Mouse (Mus musculus) testis, adult 2 months (tissue): Measurements from ENCODE around the gene Lypd6.

Experiments
- CTCF ChIP-seq: fragments of 200-500 bp; IDR thresholded peaks from 2 replicates; pipeline ENCODE4 v1.5.1; 2012; ENCODE audit warnings: low read depth, mild to moderate bottlenecking, inconsistent platforms, low read length, moderate library complexity; ENCODE audit not compliant: control insufficient read depth, insufficient read depth, insufficient replicate concordance
- POLR2A ChIP-seq: fragments of 200-500 bp; IDR thresholded peaks from 2 replicates; pipeline ENCODE4 v1.6.1; 2012; ENCODE audit warnings: low read depth, mild to moderate bottlenecking, inconsistent platforms, low read length, moderate library complexity; ENCODE audit not compliant: control insufficient read depth

GRCm38 (mm10) chr2:50112427-50112826, 46.2 kb downstream of the Lypd6 start:
- no peak for TF ChIP-seq CTCF
- TF ChIP-seq POLR2A, result no peak
